ENCODE assay signal across 15 mouse cellular contexts in the genomic region with DNA sequence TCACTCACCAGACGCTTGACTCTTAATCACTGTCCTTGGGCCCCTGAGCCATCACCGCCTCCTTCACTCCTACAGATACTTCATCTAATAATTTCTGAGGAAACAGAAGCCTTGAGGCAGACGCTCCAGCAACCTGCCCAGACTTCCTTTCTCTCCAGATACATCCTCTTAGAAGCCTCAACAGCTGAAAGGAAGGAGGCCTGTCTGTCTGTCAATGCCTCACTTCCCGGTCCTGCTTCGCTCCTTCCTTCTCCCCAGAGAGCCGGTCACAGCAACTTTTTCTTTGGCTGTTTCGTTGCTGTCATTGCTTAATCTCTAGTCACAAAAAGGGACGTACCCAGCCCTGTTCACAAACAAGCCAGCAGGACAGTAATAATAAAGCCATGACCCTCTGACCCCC. TPM values are rescaled to one million over a fixed set of nuclear protein-coding genes. Genes with fewer than 3 reads are reported as not detected.
DNase-seq lines count a peak whose midpoint lies in the region; ATAC-seq and TF ChIP-seq lines count a peak whose summit lies in the region.
"Had no signal": no experiment of that assay in that cellular context is flagged by ENCODE, and none has a peak within 500 bp of the region (broad histone marks: within the 10 kb centered on the region; RNA-seq: fewer than 3 reads in every experiment).

No protein-coding gene starts in this region.

- H3K4me3 ChIP-seq in gastrocnemius, adult 2 months: peak overlapping the region; percentile 24; the same call in 1 of the 2 replicates
- H3K4me3 ChIP-seq in lung, postnatal 0 days (ENCODE audit: low read depth, low read length): no peak overlapping the region
- no peak overlapping the region for H3K4me3 ChIP-seq in lung, adult 2 months (replicated peaks; ENCODE audit: extremely low read depth, low read depth, low read length)
- H3K4me3 ChIP-seq in liver, embryonic 14.5 days (ENCODE audit: insufficient read depth in 1 of 2, low read depth in 2 of 2, low read length in 2 of 2): no peak overlapping the region
- H3K4me3 ChIP-seq: erythroblast, embryonic 14.5 days; neural tube, embryonic 13.5 days had no signal

- H3K9me3 ChIP-seq in lung, postnatal 0 days (ENCODE audit: low read length): no peaks in the 10 kb centered on the region
- H3K9me3 ChIP-seq in liver, embryonic 14.5 days (ENCODE audit: control insufficient read depth, low read length): no peaks in the 10 kb centered on the region
- H3K9me3 ChIP-seq: neural tube, embryonic 13.5 days had no signal

- no peak for ATAC-seq in lung, postnatal 0 days
- 0 out of 2 replicates have a peak, but pooled peaks have one; percentile 34 for ATAC-seq in liver, embryonic 14.5 days (ENCODE audit: insufficient read depth)

- H3K9ac ChIP-seq in lung, postnatal 0 days (replicated peaks; ENCODE audit: low read depth): no peak overlapping the region
- H3K9ac ChIP-seq in liver, embryonic 14.5 days (replicated peaks): no peak overlapping the region
- H3K9ac ChIP-seq: hindbrain, embryonic 14.5 days; neural tube, embryonic 13.5 days had no signal

- H3K27me3 ChIP-seq in lung, postnatal 0 days (replicated peaks; ENCODE audit: insufficient read depth, low read length): no peaks in the 10 kb centered on the region
- H3K27me3 ChIP-seq in liver, embryonic 14.5 days (ENCODE audit: control insufficient read depth, insufficient read depth, low read length): no peaks in the 10 kb centered on the region
- H3K27me3 ChIP-seq: neural tube, embryonic 13.5 days had no signal

- TF ChIP-seq EP300 in lung, postnatal 0 days (IDR thresholded peaks at IDR 0.05): no peak
- TF ChIP-seq EP300 in liver, embryonic 14.5 days (IDR thresholded peaks at IDR 0.05; ENCODE audit: low read depth): no peak

- H3K4me2 ChIP-seq in lung, postnatal 0 days (replicated peaks; ENCODE audit: low read depth, low read length): no peak overlapping the region
- H3K4me2 ChIP-seq in liver, embryonic 14.5 days (ENCODE audit: low read depth): peak overlapping the region; percentile 25
- H3K4me2 ChIP-seq: hindbrain, embryonic 14.5 days; neural tube, embryonic 13.5 days had no signal

- TF ChIP-seq CTCF in gastrocnemius, adult 2 months (IDR thresholded peaks at IDR 0.05): no peak
- TF ChIP-seq CTCF in lung, postnatal 0 days (IDR thresholded peaks at IDR 0.05): no peak
- TF ChIP-seq CTCF in lung, adult 2 months (IDR thresholded peaks at IDR 0.05; ENCODE audit: insufficient read depth, low read length): no peak
- TF ChIP-seq CTCF in liver, embryonic 14.5 days (IDR thresholded peaks at IDR 0.05; ENCODE audit: low read depth): no peak

- DNase-seq in gastrocnemius, adult 2 months: no peak
- no peak for DNase-seq in gastrocnemius, adult 8-10 months (ENCODE audit: low spot score in 2 of 2)
- DNase-seq in lung, postnatal 0 days (ENCODE audit: low spot score): peak; percentile 45
- no peak for DNase-seq in lung, adult 2 months
- peak in 1 of 3 experiments; percentile 11 for DNase-seq in liver, embryonic 14.5 days (ENCODE audit: low read depth in 3 of 3, low spot score in 3 of 3)
- no peak for DNase-seq in embryo, embryonic 9.5 days (ENCODE audit: extremely low spot score)
- no peak for DNase-seq in left cerebral cortex, adult 8-10 months (ENCODE audit: low spot score in 2 of 2)
- no peak for DNase-seq in left cerebral cortex, adult 11 months (ENCODE audit: low spot score)
- DNase-seq: adrenal gland, adult 2 months; cerebellum, adult 9-10 months; kidney, postnatal 10 days; right cerebral cortex, postnatal 25 days had no signal

- no peak for TF ChIP-seq POLR2A in lung, adult 2 months (IDR thresholded peaks at IDR 0.05; ENCODE audit: borderline replicate concordance, extremely low read depth, low read depth, low read length)

- H3K4me1 ChIP-seq in lung, postnatal 0 days (ENCODE audit: insufficient read depth, low read depth, low read length): no peaks in the 10 kb centered on the region; the same call in 1 of the 2 replicates
- no peaks in the 10 kb centered on the region for H3K4me1 ChIP-seq in lung, adult 2 months (ENCODE audit: control insufficient read depth, insufficient read depth, low read length)
- H3K4me1 ChIP-seq in liver, embryonic 14.5 days (replicated peaks; ENCODE audit: control insufficient read depth in 2 of 2, insufficient read depth in 2 of 2, low read length in 1 of 2): peaks cover 5 to 30% of the 10 kb centered on the region in 2 experiments; a peak in 3 of 4 replicates
- H3K4me1 ChIP-seq: neural tube, embryonic 13.5 days had no signal

- WGBS in lung, postnatal 0 days: 51% methylated on average over 8 of the region's 8 CpGs
- 34% methylated on average over 8 of the region's 8 CpGs for WGBS in lung, adult 2 months
- whole genome bisulfite sequencing in liver, embryonic 14.5 days (ENCODE audit: insufficient replicate concordance): 13% methylated on average over 8 of the region's 8 CpGs

- H3K27ac ChIP-seq in gastrocnemius, adult 2 months: no peak overlapping the region
- H3K27ac ChIP-seq in lung, postnatal 0 days (ENCODE audit: low read length): no peak overlapping the region
- H3K27ac ChIP-seq in liver, embryonic 14.5 days: no peak overlapping the region
- H3K27ac ChIP-seq: hindbrain, embryonic 14.5 days; neural tube, embryonic 13.5 days had no signal

- no peaks in the 10 kb centered on the region for H3K36me3 ChIP-seq in lung, postnatal 0 days (ENCODE audit: insufficient read depth, low read length)
- no peaks in the 10 kb centered on the region for H3K36me3 ChIP-seq in liver, embryonic 14.5 days (replicated peaks; ENCODE audit: control insufficient read depth, insufficient read depth, low read depth)
- H3K36me3 ChIP-seq: neural tube, embryonic 13.5 days had no signal

- intact Hi-C loops in gastrocnemius, adult 2 months (cut with DNase I): no loop called here

RNA-seq across cellular contexts. Expression of a gene that starts 50.0 kb away (rescaled TPM):
- total RNA-seq in gastrocnemius, adult 2 months (2021): 100 to 1,000 TPM; 243 to 313 TPM
- total RNA-seq in gastrocnemius, adult 8-10 months (2022): 100 to 1,000 TPM; 261 to 301 (median 287) TPM
- polyA plus RNA-seq in lung, postnatal 0 days (2015; fragmentation: Nextera tagmentation; extraction: Ambion mirVana): 4.8 and 5.4 TPM in 2 replicates
- polyA plus RNA-seq in lung, adult 2 months (2012; rRNA removed): 7.5 and 15.1 TPM in 2 replicates
- polyA plus RNA-seq in liver, embryonic 14.5 days (2012; rRNA removed): 2.4 and 3.2 TPM in 2 replicates
- polyA plus RNA-seq in liver, embryonic 14.5 days (2014; fragmentation: Nextera tagmentation; extraction: Ambion mirVana): 2.5 and 5.6 TPM in 2 replicates
- 1 to 10 TPM; 3.0 to 8.0 (median 3.9) TPM for total RNA-seq in left cerebral cortex, adult 8-10 months (2022)

Comparison
In these comparisons a context has a peak if more than half of its experiments do, and no peak if none do; other contexts are left out.
1. RNA of a gene that starts 50.0 kb away (total RNA-seq): 243 to 313 TPM in gastrocnemius, adult 2 months and 261 to 301 TPM in gastrocnemius, adult 8-10 months; 3.0 to 8.0 TPM in left cerebral cortex, adult 8-10 months; every median in the first group is over 10 times any median in the second.